Mouse (Mus musculus): ENCODE data around the gene Top3a. TPM values are rescaled to one million over a fixed set of nuclear protein-coding genes. Genes with fewer than 3 reads are reported as not detected.

Gene Top3a
- polyA plus RNA-seq, 1 experiment from 2014 or later, result 5.9 TPM

- H3K9ac ChIP-seq, result no peak overlapping the region
- no peaks in the 10 kb centered on the region for H3K27me3 ChIP-seq
- no peak overlapping the region for H3K4me3 ChIP-seq (replicated peaks)
- H3K27ac ChIP-seq (replicated peaks), result no peak overlapping the region
- no peak overlapping the region for H3K4me2 ChIP-seq
- H3K9me3 ChIP-seq (replicated peaks), result no peaks in the 10 kb centered on the region
- no peak for ATAC-seq (ENCODE audit: insufficient read depth)
- peaks cover 36% of the 10 kb centered on the region for H3K4me1 ChIP-seq (replicated peaks)
- H3K36me3 ChIP-seq (replicated peaks), result 0 out of 2 replicates have a peak, but pooled peaks cover 2% of the 10 kb centered on the region
- WGBS (ENCODE audit: insufficient replicate concordance), result 84% methylated on average over 14 of the region's 14 CpGs
These were observed 45.9 kb downstream of the Top3a start for GRCm38 (mm10) chr11:60731251-60731650.

- H3K4me2 ChIP-seq, result no peak overlapping the region
- H3K4me1 ChIP-seq (replicated peaks), result peaks cover 40% of the 10 kb centered on the region
- 69% methylated on average over 9 of the region's 9 CpGs for WGBS (ENCODE audit: insufficient replicate concordance)
- 0 out of 2 replicates have a peak, but pooled peaks cover 2% of the 10 kb centered on the region for H3K36me3 ChIP-seq (replicated peaks)
- no peaks in the 10 kb centered on the region for H3K27me3 ChIP-seq
- ATAC-seq (ENCODE audit: insufficient read depth), result no peak
- H3K9ac ChIP-seq, result no peak overlapping the region
- no peak overlapping the region for H3K27ac ChIP-seq (replicated peaks)
- H3K4me3 ChIP-seq (replicated peaks), result no peak overlapping the region
- H3K9me3 ChIP-seq (replicated peaks), result no peaks in the 10 kb centered on the region
These were observed 47.0 kb downstream of the Top3a start for GRCm38 (mm10) chr11:60730169-60730568.

DNA sequence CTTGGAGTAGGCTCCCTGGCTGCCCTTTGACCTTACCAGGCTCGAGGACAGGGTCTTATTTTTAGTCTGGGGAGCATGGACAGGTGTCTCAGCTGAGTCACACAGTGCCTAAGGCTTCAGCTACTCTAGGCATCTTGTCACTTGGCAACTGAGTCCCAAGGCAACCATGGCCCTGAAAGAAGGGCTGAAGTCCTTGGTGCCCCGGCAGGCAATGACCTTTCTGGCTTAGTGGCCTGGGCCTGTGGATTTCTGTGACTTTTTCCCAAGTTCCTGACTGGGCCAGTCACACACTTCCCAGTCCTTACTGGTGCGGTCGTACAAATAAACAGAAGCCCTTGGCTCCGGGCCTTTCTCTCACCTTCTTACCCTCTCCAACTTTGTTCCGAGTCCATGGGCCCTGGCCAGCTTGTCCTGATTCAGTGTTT, 47.9 kb downstream of the Top3a start:
- 70% methylated on average over 6 of the region's 6 CpGs for WGBS (ENCODE audit: insufficient replicate concordance)
- Histone ChIP-seq H3K4me2 (peak overlapping the region; percentile 86), H3K4me1 (replicated peaks) (peaks cover 40% of the 10 kb centered on the region), H3K4me3 (replicated peaks) (peak overlapping the region; percentile 91), H3K36me3 (replicated peaks) (peaks cover 10% of the 10 kb centered on the region; the same call in 1 of the 2 replicates), H3K9ac (peak overlapping the region; percentile 35; the same call in 1 of the 2 replicates), H3K27ac (replicated peaks) (peak overlapping the region; percentile 80; the same call in 1 of the 2 replicates), H3K9me3 (replicated peaks) (no peaks in the 10 kb centered on the region), H3K27me3 (no peaks in the 10 kb centered on the region)
- ATAC-seq (ENCODE audit: insufficient read depth), result no peak

DNA sequence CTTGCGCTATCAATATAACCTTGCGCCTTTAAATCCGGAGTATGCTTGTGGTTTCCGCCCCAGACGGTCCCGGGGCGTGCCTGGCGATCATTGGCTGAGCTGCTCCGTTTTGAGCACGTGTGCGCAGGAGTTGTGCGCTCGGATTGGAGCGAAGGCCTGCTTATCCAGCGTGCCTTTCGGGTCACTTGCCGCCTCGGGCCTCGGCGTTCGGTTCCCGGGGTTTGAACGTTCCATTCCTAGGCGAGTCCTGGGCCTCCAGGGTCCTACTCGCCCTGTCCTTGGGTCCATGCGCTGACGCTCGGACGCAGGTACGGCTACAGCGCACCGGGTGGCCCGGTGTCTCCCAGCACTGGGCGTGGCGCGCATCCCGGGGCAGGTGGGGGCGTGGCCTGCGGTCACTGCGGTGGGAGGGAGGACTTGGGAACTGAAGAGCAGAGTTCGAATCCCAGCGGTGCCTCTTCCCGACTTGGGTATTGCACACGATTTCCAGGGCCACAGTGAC, 48.9 kb downstream of the Top3a start, which contains the start of gene Mief2:
Mief2 (plus strand) TSS at position 139 of the 502 bp plus-strand sequence.
- H3K4me1 ChIP-seq (replicated peaks), result peaks cover 40% of the 10 kb centered on the region
- H3K36me3 ChIP-seq (replicated peaks), result peaks cover 19% of the 10 kb centered on the region

GRCm38 (mm10) chr11:60727392-60728140, 49.6 kb downstream of the Top3a start:
- Histone ChIP-seq H3K36me3 (replicated peaks) (peaks cover 25% of the 10 kb centered on the region), H3K4me3 (replicated peaks) (peak overlapping the region; percentile 91), H3K27ac (replicated peaks) (peak overlapping the region; percentile 80), H3K9ac (peak overlapping the region; percentile 82), H3K9me3 (replicated peaks) (no peaks in the 10 kb centered on the region), H3K4me2 (peak overlapping the region; percentile 86), H3K27me3 (no peaks in the 10 kb centered on the region), H3K4me1 (replicated peaks) (peaks cover 40% of the 10 kb centered on the region)
- WGBS (ENCODE audit: insufficient replicate concordance), result 5% methylated on average over 12 of the region's 12 CpGs
- ATAC-seq (ENCODE audit: insufficient read depth), result peak; percentile 4; the same call in 1 of the 2 replicates

More for the DNA sequence above, 48.9 kb downstream of the Top3a start, which contains the start of gene Mief2:
- peak within 1 kb of the TSS; percentile 82 for H3K9ac ChIP-seq
- no peaks in the 10 kb centered on the region for H3K9me3 ChIP-seq (replicated peaks)
- WGBS (ENCODE audit: insufficient replicate concordance), result under 1% methylated on average over 44 of the region's 44 CpGs
- H3K4me3 ChIP-seq (replicated peaks), result peak within 1 kb of the TSS; percentile 91
- no peaks in the 10 kb centered on the region for H3K27me3 ChIP-seq
- peak; percentile 85 for ATAC-seq (ENCODE audit: insufficient read depth)
- H3K4me2 ChIP-seq, result peak within 1 kb of the TSS; percentile 86
- peak within 1 kb of the TSS; percentile 80 for H3K27ac ChIP-seq (replicated peaks)

GRCm38 (mm10) chr11:60726601-60727391, 50.4 kb downstream of the Top3a start, which contains the start of gene Flii:
TSS of gene Flii (minus strand) at chr11:60727263.
- ATAC-seq (ENCODE audit: insufficient read depth), result peak; percentile 77
- no peaks in the 10 kb centered on the region for H3K27me3 ChIP-seq
- peak within 1 kb of the TSS; percentile 80 for H3K27ac ChIP-seq (replicated peaks)
- H3K9ac ChIP-seq, result peak within 1 kb of the TSS; percentile 82
- peak within 1 kb of the TSS; percentile 86 for H3K4me2 ChIP-seq
- no peaks in the 10 kb centered on the region for H3K9me3 ChIP-seq (replicated peaks)
- under 1% methylated on average over 62 of the region's 71 CpGs for WGBS (ENCODE audit: insufficient replicate concordance)
- H3K4me3 ChIP-seq (replicated peaks), result peak within 1 kb of the TSS; percentile 91
- H3K36me3 ChIP-seq (replicated peaks), result peaks cover 33% of the 10 kb centered on the region
- H3K4me1 ChIP-seq (replicated peaks), result peaks cover 40% of the 10 kb centered on the region

GRCm38 (mm10) chr11:60719263-60719662, 57.9 kb downstream of the Top3a start:
- Histone ChIP-seq H3K27ac (replicated peaks) (no peak overlapping the region), H3K9me3 (replicated peaks) (no peaks in the 10 kb centered on the region), H3K4me2 (no peak overlapping the region), H3K36me3 (replicated peaks) (peaks cover 94% of the 10 kb centered on the region), H3K4me3 (replicated peaks) (no peak overlapping the region), H3K4me1 (replicated peaks) (peaks cover 6% of the 10 kb centered on the region; the same call in 1 of the 2 replicates), H3K27me3 (no peaks in the 10 kb centered on the region), H3K9ac (no peak overlapping the region)
- 37% methylated on average over 5 of the region's 5 CpGs for WGBS (ENCODE audit: insufficient replicate concordance)
- peak; percentile 33; the same call in 1 of the 2 replicates for ATAC-seq (ENCODE audit: insufficient read depth)

DNA sequence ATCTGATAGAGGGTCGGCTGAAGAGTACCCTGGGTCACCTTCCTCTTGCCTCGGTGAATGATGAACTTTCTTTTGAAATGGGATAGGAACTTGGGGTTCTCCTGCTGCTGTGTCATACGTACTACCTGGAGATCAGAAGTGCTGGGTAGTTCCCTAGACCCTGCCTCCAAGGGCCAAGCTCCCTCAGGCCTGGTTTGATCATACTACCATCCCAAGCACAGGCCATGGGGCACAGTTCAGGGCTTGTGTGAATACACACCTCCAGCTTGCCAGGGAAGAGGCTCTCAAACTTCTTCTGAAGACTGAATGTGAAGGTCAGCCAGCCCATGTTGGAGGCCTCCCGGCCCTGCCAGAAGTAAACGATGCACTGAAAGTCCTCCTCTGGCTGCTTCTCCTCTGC, 61.3 kb downstream of the Top3a start:
- H3K36me3 ChIP-seq (replicated peaks), result peaks cover 96% of the 10 kb centered on the region
- WGBS (ENCODE audit: insufficient replicate concordance), result 81% methylated on average over 5 of the region's 5 CpGs
- H3K4me1 ChIP-seq (replicated peaks), result peaks cover 6% of the 10 kb centered on the region; the same call in 1 of the 2 replicates
- H3K9ac ChIP-seq, result no peak overlapping the region
- no peaks in the 10 kb centered on the region for H3K9me3 ChIP-seq (replicated peaks)
- H3K27ac ChIP-seq (replicated peaks), result no peak overlapping the region
- H3K4me2 ChIP-seq, result no peak overlapping the region
- no peak overlapping the region for H3K4me3 ChIP-seq (replicated peaks)
- no peak for ATAC-seq (ENCODE audit: insufficient read depth)
- H3K27me3 ChIP-seq, result no peaks in the 10 kb centered on the region

DNA sequence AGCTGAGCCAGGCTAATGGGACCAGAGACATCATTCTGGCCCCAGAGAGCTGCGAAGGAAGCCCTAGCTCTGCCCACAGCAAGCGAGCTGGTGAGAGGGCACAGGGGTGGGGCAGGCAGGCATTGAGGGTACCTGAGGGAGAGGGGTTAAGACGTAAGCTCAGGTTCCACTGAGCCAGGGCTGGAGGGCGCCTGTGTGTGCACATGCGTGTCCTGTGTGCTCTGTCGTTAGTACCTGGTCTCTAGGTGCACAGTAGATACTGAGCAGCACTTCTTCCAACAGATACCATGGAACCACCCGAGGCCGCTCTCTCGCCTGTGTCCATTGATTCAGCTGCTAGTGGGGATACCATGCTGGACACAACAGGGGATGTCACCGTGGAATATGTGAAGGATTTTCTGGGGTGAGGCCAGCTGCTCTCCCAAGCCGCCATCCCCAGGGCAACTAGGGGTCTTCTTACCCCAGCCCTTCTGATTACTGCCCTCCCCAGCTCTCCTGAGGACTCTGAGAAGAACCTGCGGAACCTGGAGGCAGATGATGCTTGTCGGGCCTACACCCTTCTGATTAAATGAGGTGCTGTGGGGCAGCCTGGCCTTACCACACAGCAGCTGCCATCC, 64.4 kb downstream of the Top3a start:
- Histone ChIP-seq H3K4me1 (replicated peaks) (no peaks in the 10 kb centered on the region), H3K27me3 (no peaks in the 10 kb centered on the region), H3K4me3 (replicated peaks) (no peak overlapping the region), H3K9me3 (replicated peaks) (no peaks in the 10 kb centered on the region), H3K9ac (no peak overlapping the region), H3K36me3 (replicated peaks) (peaks cover 99% of the 10 kb centered on the region), H3K4me2 (no peak overlapping the region), H3K27ac (replicated peaks) (no peak overlapping the region)
- WGBS (ENCODE audit: insufficient replicate concordance), result 83% methylated on average over 13 of the region's 13 CpGs
- no peak for ATAC-seq (ENCODE audit: insufficient read depth)

- Histone ChIP-seq H3K27ac (replicated peaks) (no peak overlapping the region), H3K27me3 (no peaks in the 10 kb centered on the region), H3K9me3 (replicated peaks) (no peaks in the 10 kb centered on the region), H3K4me3 (replicated peaks) (no peak overlapping the region), H3K36me3 (replicated peaks) (peaks cover 100% of the 10 kb centered on the region), H3K4me1 (replicated peaks) (no peaks in the 10 kb centered on the region), H3K9ac (no peak overlapping the region), H3K4me2 (no peak overlapping the region)
- 88% methylated on average over 18 of the region's 18 CpGs for WGBS (ENCODE audit: insufficient replicate concordance)
- ATAC-seq (ENCODE audit: insufficient read depth), result no peak
These were observed 65.1 kb downstream of the Top3a start for GRCm38 (mm10) chr11:60712040-60712439.
